Mouse (Mus musculus) forebrain, embryonic 13.5 days (tissue): ENCODE data around the gene Slitrk5. TPM values are rescaled to one million over a fixed set of nuclear protein-coding genes. Genes with fewer than 3 reads are reported as not detected.
"Not testable (repeated sequence)": the region's sequence is repeated elsewhere in the genome, so short reads cannot be mapped to it uniquely, and the experiment has no call there.

ENCODE experiments used
- ATAC-seq: fragments of 200-750 bp; cut with Nextera tagmentation; 2 replicates; pipeline ENCODE4 v1.8.0; 2017
- H3K27ac ChIP-seq: fragments of 300-500 bp; sonication (generic); 2 replicates; pipeline ENCODE4 v1.5.1; 2015; ENCODE audit warnings: inconsistent platforms, mild to moderate bottlenecking, moderate library complexity
- H3K27me3 ChIP-seq: fragments of 300-500 bp; sonication (generic); 2 replicates; pipeline ENCODE4 v1.6.1; 2015; ENCODE audit warnings: mild to moderate bottlenecking, inconsistent platforms
- H3K36me3 ChIP-seq: fragments of 300-500 bp; sonication (generic); 2 replicates; pipeline ENCODE4 v1.6.1; 2015; ENCODE audit warnings: mild to moderate bottlenecking, inconsistent platforms; ENCODE audit not compliant: poor library complexity, severe bottlenecking
- H3K4me1 ChIP-seq: fragments of 300-500 bp; sonication (generic); 2 replicates; pipeline ENCODE4 v1.6.1; 2015; ENCODE audit warnings: inconsistent platforms
- H3K4me2 ChIP-seq: fragments of 300-500 bp; sonication (generic); 2 replicates; pipeline ENCODE4 v1.6.1; 2015; ENCODE audit warnings: inconsistent platforms, mild to moderate bottlenecking, moderate library complexity
- H3K4me3 ChIP-seq: fragments of 300-500 bp; sonication (generic); 2 replicates; pipeline ENCODE4 v1.5.1; 2015; ENCODE audit warnings: mild to moderate bottlenecking, inconsistent platforms
- H3K9ac ChIP-seq: fragments of 300-500 bp; sonication (generic); 2 replicates; pipeline ENCODE4 v1.6.1; 2015; ENCODE audit warnings: mild to moderate bottlenecking, inconsistent platforms
- H3K9me3 ChIP-seq: fragments of 300-500 bp; sonication (generic); replicated peaks from 2 replicates; pipeline ENCODE4 v1.6.1; 2016; ENCODE audit warnings: inconsistent platforms
- WGBS: fragments of 180-500 bp; shearing (Covaris S2); methylation state at CpG from one replicate; pipeline ENCODE4 v1.1.7; 2015; 5-methylcytosine and 5-hydroxymethylcytosine counted together
- polyA plus RNA-seq: library from polyadenylated mRNA; unstranded; fragments of >200 nt; fragmentation: Nextera tagmentation; extraction: Ambion mirVana; gene quantifications from 2 replicates; pipeline ENCODE4 v1.2.1, GENCODE M21; 2015

Gene Slitrk5
- polyA plus RNA-seq = 16.1 and 18.6 TPM in 2 replicates

DNA sequence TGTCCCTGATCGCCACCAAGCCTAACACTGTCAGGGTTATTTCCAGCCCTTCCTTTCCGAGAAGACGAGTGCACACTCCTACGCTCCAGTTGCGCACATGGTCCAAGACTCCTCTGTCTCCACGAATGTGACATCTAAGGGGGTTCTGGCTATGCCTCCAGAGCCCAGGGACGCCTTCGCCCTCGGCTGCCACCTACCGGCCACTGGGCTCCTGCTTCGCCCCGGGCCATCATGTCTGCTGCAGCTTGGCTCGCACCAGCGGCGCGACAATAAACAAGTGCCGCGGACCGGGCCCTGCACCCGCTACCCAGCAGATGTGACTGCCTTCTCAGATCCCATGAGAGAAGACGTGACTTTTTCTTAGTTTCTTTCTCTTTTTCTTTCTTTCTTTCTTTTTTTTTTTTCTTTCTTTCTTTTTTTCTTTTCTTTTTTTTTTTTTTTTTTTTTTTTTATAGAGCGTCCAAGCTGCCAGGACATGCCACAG, at the start of gene Slitrk5:
Gene Slitrk5 (plus strand): TSS at position 434 of the 484 bp plus-strand sequence.
- H3K27ac ChIP-seq = peak within 1 kb of the TSS; percentile 96
- H3K9me3 ChIP-seq = no peaks in the 10 kb centered on the region
- under 1% methylated on average over 22 of the region's 22 CpGs for WGBS
- ATAC-seq = peak; percentile 73
- 0 out of 2 replicates have a peak, but pooled peaks cover 4% of the 10 kb centered on the region for H3K27me3 ChIP-seq
- H3K9ac ChIP-seq = peak within 1 kb of the TSS; percentile 91
- H3K4me1 ChIP-seq = peaks cover 9% of the 10 kb centered on the region
- peak within 1 kb of the TSS; percentile 63 for H3K4me3 ChIP-seq
- H3K4me2 ChIP-seq = peak within 1 kb of the TSS; percentile 67
- H3K36me3 ChIP-seq = no peaks in the 10 kb centered on the region; the same call in 1 of the 2 replicates

DNA sequence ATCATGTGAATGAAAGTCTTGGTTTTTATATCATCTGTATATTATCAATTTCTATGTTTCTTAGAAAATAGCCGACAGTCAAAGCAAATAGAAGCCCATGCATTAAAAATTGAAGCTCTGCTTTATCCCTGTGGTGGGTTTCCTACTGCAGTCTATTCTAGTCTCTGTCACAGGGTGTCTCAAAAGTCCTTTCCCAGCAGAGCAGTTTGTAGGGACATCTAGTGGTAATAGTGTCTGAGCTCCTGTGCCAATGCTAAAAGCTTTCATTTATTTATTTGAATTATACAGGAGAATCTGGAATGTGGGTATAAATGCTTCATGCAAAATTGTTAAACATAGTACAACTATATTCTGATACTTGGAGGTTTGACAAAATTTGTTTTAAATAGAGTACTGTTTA, 2.0 kb upstream of the Slitrk5 start:
- WGBS = 53% methylated on average over 1 of the region's 1 CpGs
- no peak overlapping the region for H3K27ac ChIP-seq
- H3K9me3 ChIP-seq = no peaks in the 10 kb centered on the region
- no peak overlapping the region for H3K9ac ChIP-seq
- H3K4me1 ChIP-seq = peaks cover 9% of the 10 kb centered on the region
- no peak for ATAC-seq
- no peaks in the 10 kb centered on the region for H3K27me3 ChIP-seq
- H3K36me3 ChIP-seq = no peaks in the 10 kb centered on the region
- H3K4me2 ChIP-seq = no peak overlapping the region
- H3K4me3 ChIP-seq = no peak overlapping the region

DNA sequence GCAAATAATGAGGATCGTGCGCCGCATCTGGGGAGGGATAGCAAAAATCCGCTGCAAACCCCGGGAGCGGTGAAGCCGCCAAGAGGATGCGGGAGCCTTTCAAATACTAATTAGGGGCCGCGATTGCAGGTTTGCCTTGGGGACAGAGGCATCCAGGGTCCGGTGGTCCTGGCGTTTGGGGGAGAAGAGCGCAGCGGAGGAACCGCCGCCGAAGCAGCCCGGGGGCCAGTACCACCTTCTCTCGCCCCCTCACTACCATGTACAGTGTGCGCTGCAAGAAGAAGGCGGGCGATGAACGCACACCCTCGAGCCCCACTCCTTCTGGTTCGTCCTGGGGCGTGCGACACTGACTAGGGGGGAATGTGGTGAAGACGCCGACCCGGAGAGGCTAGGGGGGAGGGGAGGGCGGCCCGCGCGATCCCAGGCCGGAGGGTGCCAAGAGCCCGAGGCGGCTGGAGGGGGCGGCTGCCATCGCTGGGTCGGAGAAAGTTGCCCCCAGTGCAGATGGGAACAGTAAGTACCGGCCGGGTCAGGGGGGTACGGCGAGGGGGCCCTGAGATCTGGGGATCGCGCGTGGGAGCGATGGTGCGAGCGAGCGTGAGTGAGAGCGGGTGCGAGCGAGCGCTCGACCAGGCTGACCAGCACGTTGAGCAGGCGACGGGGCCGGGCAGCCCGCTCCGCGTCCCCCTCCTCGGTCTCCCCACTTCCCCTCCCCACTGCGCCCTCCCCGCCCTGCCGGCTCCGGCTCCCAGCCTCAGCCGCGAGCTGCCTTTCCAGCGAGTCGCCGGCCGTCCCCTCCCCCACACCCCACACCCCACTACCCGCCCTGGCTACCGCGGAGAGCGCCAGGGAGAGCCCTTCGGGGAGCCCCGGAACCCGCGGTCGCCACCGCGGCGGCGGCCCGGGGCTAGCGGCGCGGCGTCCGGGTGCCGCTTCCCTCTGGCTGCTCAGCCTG, 591 bp downstream of the Slitrk5 start:
- Histone ChIP-seq H3K4me1 (peaks cover 11% of the 10 kb centered on the region), H3K9ac (peak overlapping the region; percentile 91), H3K27ac (peak overlapping the region; percentile 96), H3K9me3 (no peaks in the 10 kb centered on the region), H3K4me2 (peak overlapping the region; percentile 67), H3K36me3 (peaks cover 4% of the 10 kb centered on the region), H3K27me3 (peaks cover 6% of the 10 kb centered on the region; the same call in 1 of the 2 replicates), H3K4me3 (peak overlapping the region; percentile 63)
- ATAC-seq = peak; percentile 78
- under 1% methylated on average over 80 of the region's 94 CpGs for WGBS

DNA sequence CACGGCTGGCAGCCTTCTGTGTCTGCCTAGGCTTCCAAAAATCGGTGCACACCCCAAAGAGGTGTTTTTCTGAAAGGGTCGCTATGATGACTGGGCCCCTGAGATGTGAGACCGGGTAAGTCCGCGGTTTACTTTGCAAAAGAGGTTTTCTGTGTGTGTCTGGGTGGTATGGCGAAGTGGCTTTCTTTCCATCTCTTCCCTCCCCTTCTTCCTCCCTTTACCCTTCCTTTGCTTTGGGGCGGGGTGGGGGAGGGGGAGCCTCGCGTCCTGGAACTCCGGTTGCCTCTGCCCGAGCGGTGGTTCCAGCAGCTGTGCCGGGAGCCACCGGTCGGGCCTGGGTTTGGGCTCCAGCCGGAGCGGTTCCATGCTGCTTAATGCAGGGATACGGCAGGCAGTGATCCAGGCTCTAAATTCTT, 1.3 kb downstream of the Slitrk5 start:
- peak overlapping the region; percentile 63 for H3K4me3 ChIP-seq
- H3K4me1 ChIP-seq = peaks cover 18% of the 10 kb centered on the region
- peak overlapping the region; percentile 91 for H3K9ac ChIP-seq
- peak; percentile 63 for ATAC-seq
- peak overlapping the region; percentile 96 for H3K27ac ChIP-seq
- H3K4me2 ChIP-seq = peak overlapping the region; percentile 67
- H3K9me3 ChIP-seq = no peaks in the 10 kb centered on the region
- H3K36me3 ChIP-seq = peaks cover 4% of the 10 kb centered on the region
- WGBS = 0% methylated on average over 19 of the region's 19 CpGs
- peaks cover 8% of the 10 kb centered on the region; the same call in 1 of the 2 replicates for H3K27me3 ChIP-seq

DNA sequence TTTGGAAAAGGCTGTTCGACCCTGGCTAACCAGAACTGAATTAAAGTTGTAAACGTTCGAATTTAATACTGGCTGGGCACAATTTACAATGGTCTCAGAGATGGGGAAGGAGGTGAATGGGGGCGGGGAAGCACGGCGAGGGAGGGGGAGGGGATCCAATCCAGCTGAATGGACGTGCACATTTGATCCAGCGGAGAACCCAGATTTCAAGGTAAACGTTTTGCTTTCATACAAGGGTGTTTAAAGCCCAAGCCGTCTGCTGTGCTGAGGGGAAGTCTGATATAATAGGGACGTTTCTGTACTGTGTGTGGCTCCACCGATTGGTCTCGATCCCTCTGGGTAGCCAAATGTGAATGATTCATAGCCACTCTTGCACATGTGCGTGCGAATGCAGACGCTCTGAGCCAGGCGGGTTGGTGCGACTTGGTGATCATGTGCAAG, 2.0 kb downstream of the Slitrk5 start:
- peak; percentile 19 for ATAC-seq
- WGBS = under 1% methylated on average over 18 of the region's 18 CpGs
- peaks cover 25% of the 10 kb centered on the region for H3K4me1 ChIP-seq

DNA sequence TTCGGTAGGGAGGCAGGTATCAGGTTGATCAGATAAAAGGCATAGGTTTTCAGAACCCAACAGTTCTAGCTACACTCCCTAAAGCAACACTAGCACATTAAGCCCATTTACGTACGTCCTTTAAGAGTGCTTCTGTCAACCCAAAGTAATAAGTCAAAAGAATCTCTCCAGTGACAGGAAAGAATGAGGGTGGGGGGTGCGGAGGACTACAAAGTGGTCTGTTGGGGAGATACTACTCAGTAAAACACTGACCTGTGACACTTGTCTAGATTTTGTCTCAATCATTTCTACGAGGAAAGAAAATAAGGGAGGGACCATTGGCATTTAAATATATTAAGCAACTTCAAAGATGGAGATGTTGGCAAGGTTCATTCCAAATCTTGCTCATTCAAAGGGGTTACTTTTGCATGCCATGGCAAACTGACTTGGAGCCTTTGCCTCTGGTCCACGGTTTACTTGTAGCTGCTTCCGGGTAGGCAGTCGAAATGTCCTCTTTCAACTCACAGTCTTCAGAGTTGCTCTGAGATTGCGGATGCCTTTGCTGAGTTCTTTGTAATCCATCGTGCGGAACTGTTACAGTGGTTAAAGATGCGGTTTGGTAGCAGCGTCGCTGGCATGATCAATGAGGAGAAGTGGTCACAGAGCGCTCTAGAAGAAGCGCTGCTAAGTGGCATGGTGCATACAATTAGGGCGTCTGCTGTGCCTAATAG, 2.6 kb downstream of the Slitrk5 start:
- Histone ChIP-seq H3K36me3 (peaks cover 4% of the 10 kb centered on the region), H3K9ac (peak overlapping the region; percentile 91), H3K4me1 (peaks cover 27% of the 10 kb centered on the region), H3K4me3 (peak overlapping the region; percentile 63), H3K9me3 (no peaks in the 10 kb centered on the region), H3K4me2 (peak overlapping the region; percentile 67), H3K27me3 (peaks cover 8% of the 10 kb centered on the region; the same call in 1 of the 2 replicates), H3K27ac (peak overlapping the region; percentile 96)
- 4% methylated on average over 17 of the region's 17 CpGs for WGBS
- no peak for ATAC-seq

More for the DNA sequence above, 2.0 kb downstream of the Slitrk5 start:
- Histone ChIP-seq H3K9me3 (no peaks in the 10 kb centered on the region), H3K4me3 (peak overlapping the region; percentile 63), H3K36me3 (peaks cover 4% of the 10 kb centered on the region), H3K27me3 (peaks cover 8% of the 10 kb centered on the region; the same call in 1 of the 2 replicates), H3K27ac (peak overlapping the region; percentile 96), H3K4me2 (peak overlapping the region; percentile 67), H3K9ac (peak overlapping the region; percentile 91)

DNA sequence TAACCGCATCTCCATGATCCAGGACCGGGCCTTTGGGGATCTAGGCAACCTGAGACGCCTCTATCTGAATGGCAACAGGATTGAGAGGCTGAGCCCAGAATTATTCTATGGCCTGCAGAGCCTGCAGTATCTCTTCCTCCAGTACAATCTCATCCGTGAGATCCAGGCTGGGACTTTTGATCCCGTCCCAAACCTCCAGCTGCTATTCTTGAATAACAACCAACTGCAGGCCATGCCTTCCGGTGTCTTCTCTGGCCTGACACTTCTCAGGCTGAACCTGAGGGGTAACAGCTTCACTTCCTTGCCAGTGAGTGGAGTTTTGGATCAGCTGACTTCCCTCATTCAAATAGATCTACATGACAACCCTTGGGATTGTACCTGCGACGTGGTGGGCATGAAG, 5.4 kb downstream of the Slitrk5 start:
- Histone ChIP-seq H3K9ac (no peak overlapping the region), H3K4me2 (peak overlapping the region; percentile 88), H3K9me3 (no peaks in the 10 kb centered on the region), H3K4me1 (peaks cover 27% of the 10 kb centered on the region), H3K27ac (no peak overlapping the region), H3K4me3 (no peak overlapping the region), H3K36me3 (peaks cover 4% of the 10 kb centered on the region), H3K27me3 (peaks cover 8% of the 10 kb centered on the region; the same call in 1 of the 2 replicates)
- no peak for ATAC-seq
- WGBS = 76% methylated on average over 8 of the region's 8 CpGs

DNA sequence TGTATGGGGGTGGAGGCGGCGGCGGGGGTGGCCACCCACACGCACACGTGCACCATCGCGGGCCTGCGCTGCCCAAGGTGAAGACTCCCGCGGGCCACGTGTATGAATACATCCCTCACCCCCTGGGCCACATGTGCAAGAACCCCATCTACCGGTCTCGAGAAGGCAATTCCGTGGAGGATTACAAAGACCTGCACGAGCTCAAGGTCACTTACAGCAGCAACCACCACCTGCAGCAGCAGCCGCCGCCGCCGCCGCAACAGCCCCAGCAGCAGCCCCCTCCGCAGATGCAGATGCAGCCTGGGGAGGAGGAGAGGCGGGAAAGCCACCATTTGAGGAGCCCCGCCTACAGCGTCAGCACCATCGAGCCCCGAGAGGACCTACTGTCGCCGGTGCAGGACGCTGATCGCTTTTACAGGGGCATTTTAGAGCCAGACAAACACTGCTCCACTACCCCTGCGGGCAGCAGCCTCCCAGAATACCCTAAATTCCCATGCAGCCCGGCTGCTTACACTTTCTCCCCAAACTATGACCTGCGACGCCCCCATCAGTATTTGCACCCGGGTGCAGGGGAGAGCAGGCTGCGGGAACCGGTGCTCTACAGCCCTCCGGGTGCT, 6.3 kb downstream of the Slitrk5 start:
- Histone ChIP-seq H3K36me3 (peaks cover 4% of the 10 kb centered on the region), H3K27ac (no peak overlapping the region), H3K4me3 (peak overlapping the region; percentile 51), H3K4me2 (peak overlapping the region; percentile 88), H3K9ac (peak overlapping the region; percentile 70), H3K9me3 (no peaks in the 10 kb centered on the region), H3K4me1 (peaks cover 27% of the 10 kb centered on the region), H3K27me3 (peaks cover 8% of the 10 kb centered on the region; the same call in 1 of the 2 replicates)
- ATAC-seq = peak; percentile 66
- 1% methylated on average over 38 of the region's 38 CpGs for WGBS

DNA sequence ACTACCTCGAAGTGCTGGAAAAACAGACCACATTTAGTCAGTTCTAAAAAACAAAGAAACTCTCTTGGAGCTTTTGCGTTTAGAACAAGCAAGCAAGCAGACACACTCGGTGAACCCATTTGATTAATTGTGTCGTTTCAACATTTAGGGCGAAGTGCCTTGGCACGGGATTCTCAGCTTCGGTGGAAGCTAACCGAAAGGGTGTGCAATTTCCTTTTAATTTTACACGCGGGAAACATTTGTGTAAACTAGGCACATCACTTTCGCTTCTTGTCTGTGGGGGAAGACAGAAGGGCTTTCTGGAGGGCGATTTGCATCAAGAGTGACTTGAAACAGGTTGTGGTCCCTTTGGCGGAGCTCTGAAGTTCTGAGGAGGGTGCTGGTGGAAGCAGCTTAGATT, 6.9 kb downstream of the Slitrk5 start:
- Histone ChIP-seq H3K9me3 (no peaks in the 10 kb centered on the region), H3K9ac (peak overlapping the region; percentile 70), H3K4me1 (peaks cover 27% of the 10 kb centered on the region), H3K36me3 (peaks cover 4% of the 10 kb centered on the region), H3K27ac (no peak overlapping the region), H3K4me3 (peak overlapping the region; percentile 51), H3K4me2 (peak overlapping the region; percentile 88), H3K27me3 (peaks cover 8% of the 10 kb centered on the region; the same call in 1 of the 2 replicates)
- WGBS = 13% methylated on average over 13 of the region's 13 CpGs
- ATAC-seq = no peak

DNA sequence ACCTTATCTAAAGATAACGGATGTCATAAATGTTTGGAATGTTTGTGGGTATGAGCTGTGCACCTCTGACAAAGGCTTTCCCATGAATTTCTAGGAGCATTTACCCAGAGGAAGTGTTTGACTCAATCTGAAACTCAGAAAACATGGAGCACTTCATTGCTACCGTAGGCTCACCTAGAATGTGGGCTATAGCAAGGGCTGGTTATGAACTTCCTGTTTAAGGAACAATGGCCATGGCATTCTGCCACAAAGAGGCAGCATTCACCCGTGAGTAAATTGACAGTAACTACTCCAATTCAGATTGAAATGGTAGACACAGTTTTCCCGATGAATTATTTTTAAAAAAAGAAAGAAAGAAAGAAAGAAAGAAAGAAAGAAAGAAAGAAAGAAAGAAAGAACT, 8.6 kb downstream of the Slitrk5 start:
- WGBS = 57% methylated on average over 4 of the region's 4 CpGs
- H3K9ac ChIP-seq = no peak overlapping the region
- peaks cover 8% of the 10 kb centered on the region; the same call in 1 of the 2 replicates for H3K27me3 ChIP-seq
- H3K36me3 ChIP-seq = peaks cover 4% of the 10 kb centered on the region
- no peak for ATAC-seq
- no peak overlapping the region for H3K4me3 ChIP-seq
- H3K27ac ChIP-seq = no peak overlapping the region
- H3K9me3 ChIP-seq = no peaks in the 10 kb centered on the region
- no peak overlapping the region for H3K4me2 ChIP-seq
- H3K4me1 ChIP-seq = peaks cover 18% of the 10 kb centered on the region

DNA sequence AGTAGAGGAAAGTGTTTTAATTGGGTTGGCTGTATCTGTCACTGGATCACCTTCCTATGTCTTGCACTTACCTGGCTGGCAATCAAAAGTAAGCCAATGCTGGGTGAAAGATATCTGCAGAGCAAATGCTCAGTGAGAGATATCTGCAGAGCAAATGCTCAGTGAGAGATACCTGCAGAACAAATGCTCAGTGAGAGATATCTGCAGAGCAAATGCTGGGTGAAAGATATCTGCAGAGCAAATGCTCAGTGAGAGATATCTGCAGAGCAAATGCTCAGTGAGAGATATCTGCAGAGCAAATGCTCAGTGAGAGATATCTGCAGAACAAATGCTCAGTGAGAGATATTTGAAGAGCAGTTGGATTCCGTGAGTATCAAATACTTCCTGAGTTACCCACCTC, 15.2 kb downstream of the Slitrk5 start:
- ATAC-seq, H3K9me3 ChIP-seq, H3K36me3 ChIP-seq, H3K4me2 ChIP-seq, H3K27ac ChIP-seq, H3K4me3 ChIP-seq, H3K27me3 ChIP-seq, H3K9ac ChIP-seq, H3K4me1 ChIP-seq: not testable (repeated sequence)
- 84% methylated on average over 1 of the region's 1 CpGs for WGBS
